Mouse (Mus musculus) spleen, adult 2 months (tissue): ENCODE measurements at regions not wholly inside any gene's neighbourhood (a gene's known extent, or its start where the extent isn't known, plus 50 kb on each side); places are given as distances from the start of the nearest gene placed in this dataset.

ENCODE experiments used
- DNase-seq, 2 experiments: peaks; one replicate each; pipeline versions ENCODE4 v3.0.0 to v3.0.0-alpha.2; 2012 to 2021; ENCODE audit warnings: low spot score in 2 of 2, low read depth in 1 of 2
- H3K27ac ChIP-seq: fragments of 200-500 bp; 2 replicates; pipeline ENCODE4 v1.5.1; 2012; ENCODE audit warnings: low read length, inconsistent platforms; ENCODE audit not compliant: insufficient read depth
- H3K27me3 ChIP-seq: fragments of 200-500 bp; 2 replicates; pipeline ENCODE4 v1.6.1; 2012; ENCODE audit warnings: mild to moderate bottlenecking, moderate library complexity, low read length, inconsistent platforms; ENCODE audit not compliant: control insufficient read depth, insufficient read depth
- H3K36me3 ChIP-seq: fragments of 200-500 bp; 2 replicates; pipeline ENCODE4 v1.6.1; 2012; ENCODE audit warnings: mild to moderate bottlenecking, low read length, inconsistent platforms; ENCODE audit not compliant: control insufficient read depth, insufficient read depth
- H3K4me1 ChIP-seq: fragments of 200-500 bp; 2 replicates; pipeline ENCODE4 v1.6.1; 2011; ENCODE audit warnings: inconsistent platforms; ENCODE audit not compliant: control insufficient read depth, insufficient read depth, insufficient read length
- H3K4me3 ChIP-seq: fragments of 200-500 bp; 2 replicates; pipeline ENCODE4 v1.5.1; 2011; ENCODE audit warnings: mild to moderate bottlenecking, inconsistent platforms; ENCODE audit not compliant: insufficient read depth, insufficient read length; ENCODE audit errors: extremely low read depth
- CTCF ChIP-seq: fragments of 200-500 bp; IDR thresholded peaks from 2 replicates; pipeline ENCODE4 v1.5.1; 2011; ENCODE audit warnings: mild to moderate bottlenecking, inconsistent platforms; ENCODE audit not compliant: insufficient read depth, insufficient read length, insufficient replicate concordance; ENCODE audit errors: extremely low read depth
- POLR2A ChIP-seq: fragments of 200-500 bp; IDR thresholded peaks from 2 replicates; pipeline ENCODE4 v1.6.1; 2011; ENCODE audit warnings: low read depth, low read length, inconsistent platforms
- WGBS: fragments of 180-500 bp; shearing (Covaris S2); methylation state at CpG from one replicate; pipeline ENCODE4 v1.1.7; 2018; 5-methylcytosine and 5-hydroxymethylcytosine counted together

DNA sequence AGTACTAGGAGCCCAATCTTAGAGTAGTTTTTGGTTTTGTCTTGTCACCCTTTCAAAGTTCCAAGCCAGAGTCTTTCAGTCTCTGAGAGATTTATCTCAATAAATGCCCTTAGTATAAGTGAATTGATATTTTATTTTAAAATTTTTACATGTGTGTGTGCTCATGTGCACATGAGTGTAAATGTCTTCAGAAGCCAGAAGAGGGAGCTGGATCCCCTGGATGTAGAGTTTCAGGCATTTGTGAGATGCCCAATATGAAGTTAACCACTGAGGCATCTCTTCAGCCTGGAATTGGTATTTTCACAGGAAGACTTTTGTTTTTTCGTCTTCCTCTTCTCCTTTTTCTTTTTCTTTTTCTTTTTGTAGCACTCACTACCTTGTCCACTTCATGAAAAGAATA lies 262.3 kb upstream of the Eif4g2 start:
- Histone ChIP-seq H3K27me3 (no peaks in the 10 kb centered on the region), H3K4me3 (no peak overlapping the region), H3K36me3 (no peaks in the 10 kb centered on the region), H3K4me1 (no peaks in the 10 kb centered on the region), H3K27ac (no peak overlapping the region)
- DNase-seq = no peak
- TF ChIP-seq CTCF (no peak), POLR2A (no peak)
- 86% methylated on average over 1 of the region's 1 CpGs for WGBS

- Histone ChIP-seq H3K27me3 (no peaks in the 10 kb centered on the region), H3K4me3 (no peak overlapping the region), H3K4me1 (no peaks in the 10 kb centered on the region), H3K36me3 (no peaks in the 10 kb centered on the region), H3K27ac (no peak overlapping the region)
- no peak for TF ChIP-seq CTCF
- TF ChIP-seq POLR2A = no peak
- DNase-seq = no peak
- 63% methylated on average over 3 of the region's 3 CpGs for WGBS
These were observed 254.2 kb upstream of the Eif4g2 start for GRCm38 (mm10) chr7:111337053-111337452.

GRCm38 (mm10) chr7:111322901-111323300 lies 240.1 kb upstream of the Eif4g2 start:
- Histone ChIP-seq H3K36me3 (no peaks in the 10 kb centered on the region), H3K4me1 (no peaks in the 10 kb centered on the region), H3K27me3 (no peaks in the 10 kb centered on the region), H3K27ac (no peak overlapping the region), H3K4me3 (no peak overlapping the region)
- DNase-seq = no peak
- TF ChIP-seq CTCF (no peak), POLR2A (no peak)
- 70% methylated on average over 6 of the region's 6 CpGs for WGBS

DNA sequence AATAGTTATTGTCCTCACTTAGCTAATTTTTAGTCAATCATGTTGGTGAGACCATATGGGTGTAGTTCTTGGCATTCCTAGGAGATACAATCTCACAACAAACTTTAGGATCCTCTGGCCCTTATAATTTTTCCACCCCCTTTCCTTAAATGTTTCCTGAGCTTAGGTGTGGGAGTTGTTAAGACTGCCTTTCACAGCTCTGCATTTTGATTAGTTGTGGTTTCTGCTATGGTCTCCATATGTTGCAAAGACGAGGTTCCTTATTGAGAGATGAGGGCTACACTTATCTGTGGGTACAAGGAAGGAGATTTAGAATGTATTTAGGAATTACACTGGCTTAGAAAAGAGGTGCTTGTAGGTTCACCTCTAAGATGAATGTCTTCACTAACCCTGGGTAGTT lies 237.1 kb upstream of the Eif4g2 start:
- 62% methylated on average over 1 of the region's 1 CpGs for WGBS
- no peak overlapping the region for H3K27ac ChIP-seq
- no peaks in the 10 kb centered on the region for H3K27me3 ChIP-seq
- no peak for DNase-seq
- no peak for TF ChIP-seq POLR2A
- no peak for TF ChIP-seq CTCF
- no peaks in the 10 kb centered on the region for H3K36me3 ChIP-seq
- H3K4me3 ChIP-seq = no peak overlapping the region
- H3K4me1 ChIP-seq = no peaks in the 10 kb centered on the region

GRCm38 (mm10) chr7:111316479-111316990 lies 233.7 kb upstream of the Eif4g2 start:
- TF ChIP-seq POLR2A = no peak
- TF ChIP-seq CTCF = no peak
- WGBS = 85% methylated on average over 2 of the region's 2 CpGs

DNA sequence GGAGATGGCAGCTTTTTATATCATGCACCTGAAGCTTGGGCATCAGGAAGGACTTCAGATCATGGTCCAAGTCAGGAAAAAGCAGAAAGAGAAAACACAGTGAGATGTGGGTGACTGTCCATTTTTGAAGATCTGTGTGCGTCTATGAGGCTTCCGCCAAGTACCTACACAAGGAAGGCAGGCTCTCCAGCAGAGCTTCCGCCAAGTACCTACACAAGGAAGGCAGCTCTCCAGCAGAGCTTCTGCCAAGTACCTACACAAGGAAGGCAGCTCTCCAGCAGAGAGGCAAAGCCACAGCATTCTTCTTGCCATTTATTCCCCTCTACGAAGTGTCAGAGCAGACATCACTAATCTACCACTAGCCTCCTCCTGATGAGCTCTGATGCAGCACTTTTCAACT lies 231.1 kb upstream of the Eif4g2 start:
- TF ChIP-seq POLR2A (no peak), CTCF (no peak)
- 89% methylated on average over 4 of the region's 4 CpGs for WGBS

More at GRCm38 (mm10) chr7:111316479-111316990, 233.7 kb upstream of the Eif4g2 start:
- Histone ChIP-seq H3K27me3 (no peaks in the 10 kb centered on the region), H3K36me3 (no peaks in the 10 kb centered on the region), H3K27ac (no peak overlapping the region), H3K4me3 (no peak overlapping the region), H3K4me1 (no peaks in the 10 kb centered on the region)
- DNase-seq = no peak

GRCm38 (mm10) chr7:111305196-111305595 lies 222.4 kb upstream of the Eif4g2 start:
- DNase-seq = no peak
- TF ChIP-seq POLR2A (no peak), CTCF (no peak)
- H3K27ac ChIP-seq = no peak overlapping the region

More for the DNA sequence above, 231.1 kb upstream of the Eif4g2 start:
- no peaks in the 10 kb centered on the region for H3K36me3 ChIP-seq
- no peak overlapping the region for H3K4me3 ChIP-seq
- H3K4me1 ChIP-seq = no peaks in the 10 kb centered on the region
- no peak overlapping the region for H3K27ac ChIP-seq
- H3K27me3 ChIP-seq = no peaks in the 10 kb centered on the region
- no peak for DNase-seq

More at GRCm38 (mm10) chr7:111305196-111305595, 222.4 kb upstream of the Eif4g2 start:
- Histone ChIP-seq H3K4me1 (no peaks in the 10 kb centered on the region), H3K36me3 (no peaks in the 10 kb centered on the region), H3K4me3 (no peak overlapping the region), H3K27me3 (no peaks in the 10 kb centered on the region)
